Mouse (Mus musculus): ENCODE measurements around the gene Mr1. TPM values are rescaled to one million over a fixed set of nuclear protein-coding genes. Genes with fewer than 3 reads are reported as not detected.
A peak's percentile ranks its signal among the peaks of the same experiment; 100 is the strongest.

Gene Mr1
- polyA plus RNA-seq, 1 experiment, result 1.7 TPM

DNA sequence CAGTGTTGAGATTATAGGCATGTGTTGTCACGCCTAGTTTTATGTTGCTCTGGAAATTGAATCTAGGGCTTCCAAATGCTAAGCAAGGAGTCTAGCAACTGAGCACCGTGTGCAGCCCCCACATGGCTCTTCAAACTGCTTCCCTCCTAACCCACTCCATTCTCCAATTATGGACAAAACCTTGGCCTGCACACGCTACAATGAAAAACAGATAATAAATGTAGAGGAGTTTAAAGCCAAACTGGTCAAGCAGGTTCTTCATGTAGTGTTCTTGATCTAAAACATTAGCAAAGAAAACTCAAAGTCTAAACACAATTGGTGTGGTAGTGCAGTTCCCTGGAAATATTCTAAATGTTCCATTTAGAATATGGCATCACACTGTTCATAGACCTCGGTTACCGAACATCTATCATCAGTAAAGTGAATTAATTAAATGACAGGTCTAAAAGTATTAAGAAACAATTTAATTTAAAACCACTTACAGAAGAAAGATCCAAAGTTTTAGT lies 19.1 kb downstream of the Mr1 start:
- TF ChIP-seq POLR2A (IDR thresholded peaks at IDR 0.05; ENCODE audit: borderline replicate concordance, extremely low read depth, insufficient read depth, insufficient read length, poor library complexity, severe bottlenecking) (no peak), CTCF (IDR thresholded peaks at IDR 0.05; ENCODE audit: borderline replicate concordance, extremely low read depth, insufficient read depth, insufficient read length) (no peak)
- no peak for DNase-seq (ENCODE audit: low read depth)

DNA sequence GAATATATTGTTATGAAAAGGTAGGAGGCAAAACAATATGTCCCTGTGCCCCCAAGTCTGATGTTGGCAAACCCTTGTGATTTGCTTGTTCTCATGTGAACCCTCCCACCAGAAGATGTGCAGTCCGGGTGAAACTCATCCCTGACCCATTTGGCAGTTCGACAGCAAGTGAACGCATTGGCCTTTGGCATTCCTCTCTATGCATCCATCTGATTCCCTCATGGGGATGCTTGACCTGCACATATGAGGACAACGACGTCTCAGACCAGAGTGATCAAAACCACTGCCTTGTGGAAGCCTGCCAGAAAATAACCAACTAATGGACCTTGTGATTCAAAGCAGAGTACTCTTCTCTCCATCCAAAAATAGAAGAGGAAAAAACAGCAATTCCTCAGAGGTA lies 19.9 kb downstream of the Mr1 start:
- DNase-seq (ENCODE audit: low read depth), result no peak
- TF ChIP-seq POLR2A (IDR thresholded peaks at IDR 0.05; ENCODE audit: borderline replicate concordance, extremely low read depth, insufficient read depth, insufficient read length, poor library complexity, severe bottlenecking), result no peak
- no peak for TF ChIP-seq CTCF (IDR thresholded peaks at IDR 0.05; ENCODE audit: borderline replicate concordance, extremely low read depth, insufficient read depth, insufficient read length)

DNA sequence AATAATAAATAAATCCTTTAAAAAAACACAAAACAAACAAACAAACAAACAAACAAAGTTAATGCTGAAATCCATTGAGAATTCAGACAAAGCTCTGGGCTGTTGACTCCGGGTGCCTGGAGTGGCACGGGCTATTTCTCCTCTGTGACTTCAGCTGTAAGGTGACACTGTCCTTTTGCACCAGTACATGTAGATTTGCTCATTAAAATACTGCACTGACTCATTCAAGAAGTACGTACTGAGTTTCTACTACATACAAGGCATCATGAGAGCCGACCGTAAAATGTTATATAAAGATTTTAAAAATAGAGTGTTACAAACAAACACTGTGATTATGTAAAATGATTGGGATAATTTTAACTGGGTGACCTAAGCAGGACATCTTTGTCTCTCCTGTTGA lies 22.2 kb downstream of the Mr1 start:
- TF ChIP-seq CTCF (IDR thresholded peaks at IDR 0.05; ENCODE audit: borderline replicate concordance, extremely low read depth, insufficient read depth, insufficient read length) (no peak), POLR2A (IDR thresholded peaks at IDR 0.05; ENCODE audit: borderline replicate concordance, extremely low read depth, insufficient read depth, insufficient read length, poor library complexity, severe bottlenecking) (no peak)
- DNase-seq (ENCODE audit: low read depth), result no peak

DNA sequence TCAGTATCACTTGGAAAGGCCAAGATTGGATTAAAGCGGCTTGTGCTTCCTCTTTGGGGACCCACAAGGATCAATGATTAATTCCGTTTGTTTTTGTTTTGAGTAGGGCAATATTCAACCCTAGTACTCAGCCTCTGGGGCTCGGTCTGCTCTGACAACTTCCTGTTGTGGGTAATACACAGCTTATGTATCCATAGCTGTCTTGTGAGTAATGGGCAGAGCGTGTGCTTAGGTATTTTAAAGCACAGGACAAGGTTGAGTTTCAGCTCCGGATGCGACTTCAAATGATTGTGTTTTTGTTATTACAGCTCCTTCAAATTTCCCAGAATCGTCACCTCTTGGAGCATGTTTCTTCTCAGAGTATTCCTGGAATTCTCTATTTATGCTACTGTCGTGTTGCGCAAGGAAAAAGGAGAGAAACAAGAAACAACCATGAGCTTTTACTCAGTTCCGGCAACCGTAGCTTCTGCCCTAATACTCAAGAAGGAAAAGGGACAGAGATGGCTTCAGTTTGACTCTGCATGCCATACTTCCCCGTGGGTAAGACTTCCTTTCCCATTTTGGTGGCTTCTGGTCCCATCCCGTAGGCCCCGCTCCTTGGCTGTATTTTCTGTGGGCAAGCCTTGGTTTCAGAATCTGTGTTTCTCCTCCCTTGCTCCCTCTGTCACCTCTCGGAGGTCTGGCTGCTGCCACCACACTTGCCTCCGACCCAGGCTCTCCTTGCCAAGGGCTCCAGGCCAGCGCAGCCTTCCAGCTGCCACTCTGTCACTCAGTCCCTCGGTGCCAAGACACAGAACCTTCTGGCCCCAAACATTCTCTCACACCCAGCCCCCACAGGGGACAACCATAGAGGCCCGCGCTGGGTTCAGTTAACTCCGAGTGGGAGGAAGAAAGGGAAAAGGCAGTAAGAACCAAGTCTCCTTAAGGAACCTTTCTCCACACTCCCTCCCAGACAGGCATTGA lies 24.4 kb downstream of the Mr1 start:
- TF ChIP-seq POLR2A (IDR thresholded peaks at IDR 0.05; ENCODE audit: borderline replicate concordance, extremely low read depth, insufficient read depth, insufficient read length, poor library complexity, severe bottlenecking) (no peak), CTCF (IDR thresholded peaks at IDR 0.05; ENCODE audit: borderline replicate concordance, extremely low read depth, insufficient read depth, insufficient read length) (no peak)
- DNase-seq (ENCODE audit: low read depth), result peak; percentile 77

DNA sequence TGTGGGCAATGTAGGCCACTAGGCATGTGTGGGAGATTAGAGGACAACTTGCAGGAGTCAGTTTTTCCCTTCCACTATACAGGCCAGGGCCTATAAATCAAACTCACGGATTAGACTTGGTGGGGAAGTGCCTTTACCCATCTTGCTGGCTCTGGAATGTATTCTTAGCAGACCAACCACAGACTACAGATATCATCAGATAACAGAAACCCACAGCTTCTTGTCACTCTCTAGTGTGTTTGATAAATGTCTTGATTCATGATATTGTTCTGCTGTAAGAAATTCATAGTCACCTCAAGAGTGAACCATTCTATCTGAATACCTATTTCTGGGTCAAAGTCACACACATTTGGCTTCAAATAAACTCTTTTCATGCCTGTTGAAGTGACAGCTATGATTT lies 26.9 kb downstream of the Mr1 start:
- no peak for TF ChIP-seq POLR2A (IDR thresholded peaks at IDR 0.05; ENCODE audit: borderline replicate concordance, extremely low read depth, insufficient read depth, insufficient read length, poor library complexity, severe bottlenecking)
- TF ChIP-seq CTCF (IDR thresholded peaks at IDR 0.05; ENCODE audit: borderline replicate concordance, extremely low read depth, insufficient read depth, insufficient read length), result no peak
- DNase-seq (ENCODE audit: low read depth), result no peak

DNA sequence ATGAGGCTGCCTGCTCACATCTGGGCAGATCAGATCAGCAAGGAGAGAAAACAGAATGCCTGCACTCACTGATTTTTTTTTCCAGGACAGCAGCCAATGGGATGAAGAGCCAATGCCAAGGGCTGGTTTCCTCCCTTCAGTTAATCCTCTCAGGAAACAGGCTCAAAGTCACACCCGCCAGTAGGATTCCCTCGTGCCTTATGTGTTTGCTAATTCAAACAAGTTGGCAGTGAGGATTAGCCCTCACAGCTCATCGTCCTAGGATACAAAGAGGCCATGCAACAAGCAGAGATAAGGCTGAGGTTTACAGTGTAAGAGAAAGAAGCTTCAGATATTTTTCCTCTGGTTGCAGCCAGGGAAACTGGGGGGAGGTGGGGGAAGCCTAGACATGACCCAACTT lies 32.7 kb downstream of the Mr1 start:
- no peak for TF ChIP-seq POLR2A (IDR thresholded peaks at IDR 0.05; ENCODE audit: borderline replicate concordance, extremely low read depth, insufficient read depth, insufficient read length, poor library complexity, severe bottlenecking)
- no peak for TF ChIP-seq CTCF (IDR thresholded peaks at IDR 0.05; ENCODE audit: borderline replicate concordance, extremely low read depth, insufficient read depth, insufficient read length)
- peak; percentile 78 for DNase-seq (ENCODE audit: low read depth)

DNA sequence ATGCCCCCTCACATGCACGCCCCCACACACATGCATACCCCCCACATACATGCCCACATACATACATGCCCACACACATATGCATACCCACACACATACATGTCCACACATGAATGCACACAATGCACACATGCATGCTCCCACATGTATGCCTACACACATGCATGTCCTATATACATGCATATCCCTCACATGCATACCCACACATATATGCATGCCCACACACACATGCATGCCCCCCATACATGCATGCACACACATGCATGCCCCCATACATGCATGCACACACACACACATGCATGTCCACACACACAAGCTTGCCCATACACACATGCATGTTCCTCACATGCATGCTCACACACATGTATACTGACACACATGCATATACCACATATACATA lies 33.7 kb downstream of the Mr1 start:
- TF ChIP-seq CTCF (IDR thresholded peaks at IDR 0.05; ENCODE audit: borderline replicate concordance, extremely low read depth, insufficient read depth, insufficient read length) (no peak), POLR2A (IDR thresholded peaks at IDR 0.05; ENCODE audit: borderline replicate concordance, extremely low read depth, insufficient read depth, insufficient read length, poor library complexity, severe bottlenecking) (no peak)
- DNase-seq (ENCODE audit: low read depth), result no peak

DNA sequence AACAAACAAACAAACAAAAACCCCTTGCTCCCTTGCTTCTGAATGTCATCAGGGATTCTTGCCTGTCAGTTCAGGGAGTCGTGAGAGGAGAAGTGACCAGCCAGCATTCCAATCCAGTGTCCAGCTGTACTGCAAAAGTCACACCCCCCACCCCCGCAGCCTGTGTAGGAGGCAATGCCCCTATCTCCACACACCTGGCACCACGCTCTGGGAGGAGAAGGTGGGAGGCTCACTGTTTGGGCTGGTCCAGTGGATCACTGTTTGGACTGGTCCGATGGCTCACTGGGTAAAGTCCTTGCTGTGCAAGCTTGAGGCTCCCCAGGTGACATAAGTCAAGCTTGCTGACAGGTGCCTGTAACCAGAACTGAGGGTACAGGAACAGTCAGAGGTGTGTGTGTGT lies 34.5 kb downstream of the Mr1 start:
- TF ChIP-seq CTCF (IDR thresholded peaks at IDR 0.05; ENCODE audit: borderline replicate concordance, extremely low read depth, insufficient read depth, insufficient read length) (no peak), POLR2A (IDR thresholded peaks at IDR 0.05; ENCODE audit: borderline replicate concordance, extremely low read depth, insufficient read depth, insufficient read length, poor library complexity, severe bottlenecking) (no peak)
- DNase-seq (ENCODE audit: low read depth), result no peak

DNA sequence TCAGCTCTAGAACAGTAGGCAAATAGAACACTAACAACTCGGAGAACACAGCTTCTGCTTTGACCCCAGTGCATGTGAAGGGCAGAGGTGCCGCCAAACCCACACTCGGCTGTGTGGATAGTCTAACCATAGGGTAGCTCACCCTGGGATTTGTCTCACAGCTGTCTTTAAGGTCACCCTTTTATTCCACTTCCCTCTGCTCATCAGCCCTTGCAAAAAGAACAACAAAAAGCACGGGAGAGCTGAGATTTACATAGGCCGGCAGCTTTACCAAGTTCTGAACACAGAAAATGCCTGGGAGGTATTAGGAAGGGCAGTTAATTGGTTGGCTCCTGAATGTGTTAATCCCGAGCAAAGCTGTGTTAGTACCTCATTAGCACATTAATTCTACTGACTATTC lies 35.1 kb downstream of the Mr1 start:
- DNase-seq (ENCODE audit: low read depth), result peak; percentile 91
- TF ChIP-seq CTCF (IDR thresholded peaks at IDR 0.05; ENCODE audit: borderline replicate concordance, extremely low read depth, insufficient read depth, insufficient read length), result no peak
- TF ChIP-seq POLR2A (IDR thresholded peaks at IDR 0.05; ENCODE audit: borderline replicate concordance, extremely low read depth, insufficient read depth, insufficient read length, poor library complexity, severe bottlenecking), result no peak

DNA sequence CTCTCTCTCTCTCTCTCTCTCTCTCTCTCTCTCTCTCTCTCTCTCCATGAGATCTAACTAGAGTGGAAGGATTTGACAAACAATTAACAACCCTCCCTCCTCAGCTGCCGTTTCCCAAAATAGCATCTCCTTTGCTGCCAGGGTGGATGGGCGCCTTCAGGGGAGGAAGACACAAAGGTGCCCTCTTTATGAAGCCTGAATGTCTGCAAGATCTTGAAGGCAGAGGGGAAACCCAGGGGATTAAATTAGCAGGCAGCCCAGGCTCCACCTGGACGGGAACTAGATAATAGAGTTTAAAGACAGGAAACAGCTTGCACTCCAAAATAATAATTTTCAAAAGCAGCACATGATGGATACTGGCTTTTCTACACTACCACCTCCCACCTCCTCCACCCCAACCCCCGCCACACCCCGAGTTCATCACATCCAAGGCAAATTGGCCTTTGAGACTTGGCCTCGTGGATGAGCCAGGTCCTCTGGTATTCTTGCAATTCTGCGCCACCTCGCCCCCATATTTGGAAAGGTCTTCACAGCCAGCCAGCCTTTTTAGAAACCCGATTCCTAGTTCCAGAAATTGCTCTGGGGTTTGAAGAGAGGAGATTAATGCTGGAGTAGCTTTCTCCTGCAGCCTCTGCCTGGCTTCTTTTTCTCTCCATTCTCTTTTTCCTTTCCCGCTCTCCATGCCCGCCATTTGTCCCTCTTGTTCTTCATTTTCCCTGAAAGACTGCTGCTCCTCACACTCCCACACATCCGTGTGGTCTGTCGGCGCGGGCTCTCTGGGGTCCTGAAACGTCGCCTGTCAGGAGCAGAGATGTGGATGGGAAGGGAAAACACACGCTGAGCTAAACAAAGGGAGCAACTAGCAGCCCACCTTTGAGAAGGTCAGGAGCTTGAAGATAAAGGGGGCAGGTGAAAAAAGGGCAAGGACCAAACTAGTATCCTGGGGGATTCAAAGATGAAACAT lies 36.9 kb downstream of the Mr1 start:
- peak; percentile 79 for DNase-seq (ENCODE audit: low read depth)
- TF ChIP-seq POLR2A (IDR thresholded peaks at IDR 0.05; ENCODE audit: borderline replicate concordance, extremely low read depth, insufficient read depth, insufficient read length, poor library complexity, severe bottlenecking), result no peak
- no peak for TF ChIP-seq CTCF (IDR thresholded peaks at IDR 0.05; ENCODE audit: borderline replicate concordance, extremely low read depth, insufficient read depth, insufficient read length)

DNA sequence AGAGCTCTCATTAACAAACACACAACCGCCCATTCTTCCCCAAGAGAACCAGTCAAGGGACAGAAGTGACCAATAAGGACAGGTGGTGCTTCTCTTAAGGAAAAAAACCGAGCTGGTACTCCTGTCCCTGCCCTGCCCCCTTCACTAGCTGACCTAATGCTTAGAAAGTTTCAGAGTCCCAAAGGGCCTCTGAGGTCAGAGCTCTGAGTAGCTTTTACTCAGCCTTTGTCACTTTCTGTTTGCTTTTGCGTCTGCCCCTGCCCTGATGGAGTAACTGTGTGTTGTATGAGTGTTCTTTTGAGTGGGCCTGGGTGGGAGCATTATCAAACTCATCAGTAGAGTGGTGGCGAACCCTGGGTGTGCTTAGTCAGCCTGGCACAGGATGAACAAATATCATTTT lies 38.2 kb downstream of the Mr1 start:
- no peak for DNase-seq (ENCODE audit: low read depth)
- TF ChIP-seq POLR2A (IDR thresholded peaks at IDR 0.05; ENCODE audit: borderline replicate concordance, extremely low read depth, insufficient read depth, insufficient read length, poor library complexity, severe bottlenecking) (no peak), CTCF (IDR thresholded peaks at IDR 0.05; ENCODE audit: borderline replicate concordance, extremely low read depth, insufficient read depth, insufficient read length) (no peak)
